Mouse (Mus musculus): Measurements from ENCODE around the gene Dgkg.

Gene Dgkg

DNA sequence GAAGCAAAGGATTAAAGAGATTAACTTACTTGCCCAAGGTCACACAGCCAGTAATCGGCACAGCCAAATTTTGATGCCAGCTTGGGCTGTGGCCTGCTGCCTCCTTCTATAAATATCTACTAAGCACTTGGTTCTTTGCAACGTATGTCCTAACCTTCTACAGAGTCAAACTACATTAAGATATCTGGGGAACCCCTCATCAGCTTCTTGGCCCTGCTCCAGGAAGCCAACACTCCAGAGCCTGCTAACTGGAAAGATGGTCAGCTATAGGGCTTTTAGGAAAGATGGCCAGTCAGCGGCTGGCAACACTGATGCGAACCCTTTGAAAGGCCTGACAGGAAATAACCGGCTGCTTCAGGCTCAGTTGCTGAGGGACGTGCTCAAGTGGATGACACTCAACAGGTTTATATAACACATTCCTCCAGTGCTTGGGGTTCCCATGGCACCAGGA is 114.3 kb downstream of the Dgkg start:
- no peak for DNase-seq

DNA sequence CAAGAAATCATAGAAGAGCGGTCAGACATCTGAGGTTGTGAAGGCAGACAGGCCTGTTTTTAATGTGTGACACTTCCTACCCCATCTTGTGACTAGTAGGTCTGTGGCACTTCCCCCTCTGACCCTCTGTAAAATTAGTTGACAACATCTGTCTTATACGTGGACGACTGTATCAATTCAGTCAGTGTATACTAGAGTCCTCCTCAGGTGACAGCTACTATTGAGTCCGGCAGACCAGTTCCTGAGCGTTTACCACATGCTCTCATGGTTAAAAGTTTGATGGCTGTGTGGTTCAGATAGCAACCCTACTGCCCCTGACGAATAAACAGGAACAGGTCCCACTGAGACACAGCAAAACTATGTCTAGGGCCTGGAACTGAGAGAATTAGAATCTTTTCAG is 117.7 kb downstream of the Dgkg start:
- DNase-seq, result no peak

- no peak for DNase-seq
Measured at GRCm38 (mm10) chr16:22536581-22537160, 120.3 kb downstream of the Dgkg start.

- no peak for DNase-seq
Measured at GRCm38 (mm10) chr16:22533087-22533486, 123.9 kb downstream of the Dgkg start.

DNA sequence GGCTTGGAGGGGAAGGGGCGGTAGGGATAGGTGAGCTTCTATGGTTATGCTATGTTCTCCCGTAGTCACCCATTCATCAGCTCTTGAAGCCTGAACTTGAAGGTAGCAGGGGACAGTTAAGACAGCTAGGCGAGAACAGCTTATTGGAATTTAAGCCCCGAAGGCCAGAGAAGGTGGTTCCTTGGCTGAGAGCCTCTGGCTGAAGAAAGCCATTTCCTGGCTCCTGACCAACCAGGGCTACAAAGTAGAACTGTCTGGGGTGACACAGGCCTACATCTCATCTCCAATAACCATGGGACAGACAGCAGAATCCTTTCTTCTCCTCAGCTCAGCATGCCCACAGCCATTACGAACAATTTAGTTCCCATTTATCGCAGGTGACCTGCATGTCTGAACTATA is 125.2 kb downstream of the Dgkg start:
- DNase-seq, result no peak

GRCm38 (mm10) chr16:22531041-22531440 is 126.0 kb downstream of the Dgkg start:
- DNase-seq, result no peak

GRCm38 (mm10) chr16:22527499-22527939 is 129.5 kb downstream of the Dgkg start:
- DNase-seq, result no peak

DNA sequence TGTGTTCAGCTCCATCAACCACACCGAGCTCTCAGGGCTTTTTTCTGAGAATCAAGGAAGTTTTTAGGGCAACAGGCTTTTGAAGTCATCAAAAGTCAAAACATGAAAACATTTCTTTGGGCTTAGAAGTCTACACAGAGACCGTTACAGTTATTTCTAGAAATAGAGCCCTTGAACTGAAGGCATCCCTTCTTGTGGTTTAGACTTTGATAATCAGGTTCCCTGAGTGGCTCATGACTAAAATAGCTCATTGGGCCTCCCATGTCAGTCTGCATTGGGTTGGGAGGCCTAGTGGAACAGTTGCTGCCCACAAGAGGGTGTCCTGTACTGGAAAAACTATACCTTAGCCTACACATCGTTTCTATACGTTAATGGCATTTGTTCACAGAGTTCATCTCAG is 130.6 kb downstream of the Dgkg start:
- DNase-seq, result no peak

- peak; percentile 37 for DNase-seq
Measured at GRCm38 (mm10) chr16:22517431-22518384, 139.3 kb downstream of the Dgkg start.

- DNase-seq, result no peak
Measured at GRCm38 (mm10) chr16:22515476-22515875, 141.5 kb downstream of the Dgkg start.

DNA sequence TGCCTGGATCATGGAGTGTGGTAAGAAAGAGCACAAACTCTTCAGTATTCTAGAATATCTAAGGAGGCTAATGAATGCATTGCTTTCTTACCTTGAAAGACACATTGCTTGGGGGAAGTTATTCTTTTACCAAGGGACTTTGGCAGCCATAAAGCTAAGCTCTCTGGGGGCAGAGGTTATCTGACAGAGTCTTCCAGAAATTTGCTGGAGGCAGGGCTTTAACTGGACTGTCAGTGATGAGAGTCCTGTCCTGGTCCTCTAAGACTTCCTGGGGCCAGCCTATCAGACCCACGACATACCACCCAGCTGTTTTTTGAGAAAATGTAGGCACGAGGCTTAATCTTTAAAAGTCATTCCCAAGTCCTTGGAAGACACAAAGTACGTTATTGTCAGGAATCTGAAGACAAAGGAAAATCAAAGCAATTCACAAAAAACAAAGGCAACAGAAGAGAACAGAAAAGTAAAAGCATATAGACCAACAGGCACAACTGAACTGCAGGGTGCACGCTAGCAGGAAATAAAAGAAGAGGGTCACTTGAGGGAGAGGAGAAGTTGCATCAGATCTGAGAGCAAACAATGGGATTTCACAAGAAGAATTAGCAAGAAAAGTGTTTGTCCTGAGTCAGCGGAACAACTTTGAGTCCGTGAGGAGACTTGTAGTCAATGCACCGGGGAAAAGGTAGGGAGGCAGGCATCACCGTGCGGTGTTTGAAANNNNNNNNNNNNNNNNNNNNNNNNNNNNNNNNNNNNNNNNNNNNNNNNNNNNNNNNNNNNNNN is 146.0 kb downstream of the Dgkg start:
- DNase-seq, result no peak

DNA sequence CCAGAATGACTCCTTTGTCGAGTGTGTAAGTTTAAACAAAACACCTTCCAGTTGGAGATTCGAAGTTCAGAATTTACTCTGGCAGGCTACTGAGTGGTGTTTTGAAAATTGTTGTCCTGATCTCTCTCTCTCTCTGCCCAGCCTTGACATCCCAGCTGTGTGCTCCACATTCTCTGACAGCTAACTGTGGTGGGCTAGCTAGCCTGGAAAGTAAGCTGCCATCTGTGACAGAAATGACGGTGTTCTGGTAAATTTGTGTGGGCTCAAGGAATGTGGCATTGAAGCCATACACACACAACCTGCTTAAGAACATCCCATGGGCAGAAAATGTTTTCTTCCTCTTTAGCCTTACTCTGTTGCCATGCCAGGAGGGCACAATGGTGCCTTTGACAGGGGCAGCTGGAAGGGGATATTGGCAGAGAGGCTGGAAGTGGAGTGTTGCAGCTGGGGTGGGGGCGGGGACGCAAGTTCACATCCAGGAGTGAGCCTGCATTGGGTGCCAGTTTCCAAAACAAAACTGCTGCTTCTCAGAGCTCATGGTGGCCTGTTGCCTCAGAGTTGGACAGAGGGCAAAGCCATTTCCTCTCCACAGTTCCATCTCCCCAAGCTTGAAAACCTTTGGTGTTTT is 148.0 kb downstream of the Dgkg start:
- DNase-seq, result no peak

- DNase-seq, result no peak
Measured at GRCm38 (mm10) chr16:22505656-22506055, 151.4 kb downstream of the Dgkg start.

- DNase-seq, result peak; percentile 35
Measured at GRCm38 (mm10) chr16:22504851-22505250, 152.2 kb downstream of the Dgkg start.

GRCm38 (mm10) chr16:22504049-22504448 is 153.0 kb downstream of the Dgkg start:
- DNase-seq, result no peak

DNA sequence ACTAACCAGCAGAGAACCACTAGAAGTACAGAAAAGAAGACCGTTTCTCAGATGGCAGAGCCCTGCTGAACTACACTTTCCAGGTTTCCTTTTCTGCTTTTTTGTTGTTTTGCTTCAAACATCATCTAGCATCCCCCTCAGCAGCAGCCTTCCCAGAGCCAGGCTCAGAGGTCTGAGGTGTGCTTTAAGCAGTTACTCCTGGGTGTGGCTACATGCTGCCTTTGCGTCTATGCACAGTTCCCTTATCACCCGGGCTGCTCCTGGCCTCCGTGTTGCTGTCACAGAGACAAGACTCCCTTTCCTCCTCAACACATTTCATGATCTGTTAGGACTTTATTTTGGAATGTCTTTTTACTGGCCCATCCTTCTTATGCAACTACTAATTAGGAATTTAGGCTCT is 153.6 kb downstream of the Dgkg start:
- DNase-seq, result no peak

- DNase-seq, result no peak
Measured at GRCm38 (mm10) chr16:22501855-22502254, 155.2 kb downstream of the Dgkg start.

DNA sequence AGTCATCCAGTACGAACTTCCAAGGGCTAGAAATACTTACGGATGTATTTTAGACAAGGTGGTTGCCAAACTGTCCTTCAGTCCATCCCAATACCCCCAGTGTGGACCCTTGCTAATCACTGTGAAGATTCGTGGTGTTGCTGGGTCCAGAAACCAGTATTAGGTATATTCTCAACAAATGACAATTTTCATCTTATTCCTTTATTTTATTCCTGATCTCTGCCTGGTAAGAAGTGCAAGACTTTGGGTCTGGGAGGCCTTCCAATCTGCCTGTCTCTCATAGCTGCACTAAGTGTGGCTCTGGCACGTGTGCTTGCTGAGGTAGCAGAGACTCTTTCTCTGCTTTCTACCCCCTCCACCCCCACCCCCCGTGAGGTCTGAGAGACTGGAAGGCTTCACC is 156.5 kb downstream of the Dgkg start:
- no peak for DNase-seq

DNA sequence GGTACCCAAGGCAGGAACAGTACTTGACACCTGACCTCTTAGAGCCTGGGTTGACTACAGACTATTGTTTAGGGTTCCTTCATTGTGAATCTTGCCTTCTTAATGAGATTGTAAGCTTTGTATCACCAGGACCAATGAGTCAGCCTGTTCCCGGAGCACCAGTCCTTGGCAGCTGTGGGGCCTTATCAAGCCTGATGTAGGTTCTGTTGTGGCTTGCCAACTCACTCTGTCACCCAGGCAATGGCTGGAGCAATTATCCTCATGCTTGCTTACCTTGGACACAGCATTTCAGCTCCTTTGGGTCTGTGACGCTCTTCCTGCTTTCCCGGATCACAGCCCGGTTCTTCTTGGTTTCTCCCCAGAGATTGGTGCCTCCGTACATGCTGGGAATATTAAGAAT is 157.1 kb downstream of the Dgkg start:
- DNase-seq, result no peak

GRCm38 (mm10) chr16:22499447-22499846 is 157.6 kb downstream of the Dgkg start:
- no peak for DNase-seq

- no peak for DNase-seq
Measured at GRCm38 (mm10) chr16:22497976-22498375, 159.0 kb downstream of the Dgkg start.

- DNase-seq, result no peak
Measured at GRCm38 (mm10) chr16:22495259-22495658, 161.8 kb downstream of the Dgkg start.

DNA sequence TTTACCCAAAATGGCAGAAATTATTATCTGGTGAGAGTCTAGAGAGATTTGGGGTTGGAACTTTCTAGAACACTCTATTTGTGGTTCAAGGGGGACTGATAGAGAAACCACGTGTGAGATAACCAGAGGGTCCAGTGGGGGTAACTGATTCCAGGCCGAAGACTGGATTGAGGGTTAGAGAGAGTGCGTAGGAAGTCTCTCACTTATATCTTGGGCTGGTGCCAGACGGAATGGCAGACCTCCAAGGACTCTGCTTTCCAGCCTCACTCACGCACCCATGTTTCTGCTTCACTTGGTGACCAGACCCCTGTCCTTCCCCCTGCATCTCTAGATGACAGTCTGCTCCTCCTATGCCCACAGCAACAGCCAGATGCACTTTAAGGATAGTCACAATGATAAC is 162.2 kb downstream of the Dgkg start:
- DNase-seq, result no peak

All from embryo, embryonic 11 days (tissue).